Mouse (Mus musculus) hindbrain, embryonic 13.5 days (tissue): ENCODE results near the gene Agmo. TPM values are rescaled to one million over a fixed set of nuclear protein-coding genes. Genes with fewer than 3 reads are reported as not detected.

Experiments used
- ATAC-seq: fragments of 200-750 bp; cut with Nextera tagmentation; 2 replicates; pipeline ENCODE4 v1.8.0; 2017; ENCODE audit warnings: moderate TSS enrichment; ENCODE audit not compliant: low FRiP score
- H3K27ac ChIP-seq: fragments of 300-500 bp; sonication (generic); 2 replicates; pipeline ENCODE4 v1.5.1; 2015; ENCODE audit warnings: inconsistent platforms, mild to moderate bottlenecking, moderate library complexity
- H3K27me3 ChIP-seq: fragments of 300-500 bp; sonication (generic); 2 replicates; pipeline ENCODE4 v1.6.1; 2015; ENCODE audit warnings: mild to moderate bottlenecking, inconsistent platforms
- H3K36me3 ChIP-seq: fragments of 300-500 bp; sonication (generic); 2 replicates; pipeline ENCODE4 v1.6.1; 2015; ENCODE audit warnings: mild to moderate bottlenecking, inconsistent platforms
- H3K4me1 ChIP-seq: fragments of 300-500 bp; sonication (generic); replicated peaks from 2 replicates; pipeline ENCODE4 v1.6.1; 2015; ENCODE audit warnings: inconsistent platforms
- H3K4me2 ChIP-seq: fragments of 300-500 bp; sonication (generic); 2 replicates; pipeline ENCODE4 v1.6.1; 2015; ENCODE audit warnings: inconsistent platforms, mild to moderate bottlenecking, moderate library complexity
- H3K4me3 ChIP-seq: fragments of 300-500 bp; sonication (generic); 2 replicates; pipeline ENCODE4 v1.5.1; 2015; ENCODE audit warnings: mild to moderate bottlenecking, inconsistent platforms
- H3K9ac ChIP-seq: fragments of 300-500 bp; sonication (generic); 2 replicates; pipeline ENCODE4 v1.6.1; 2015; ENCODE audit warnings: mild to moderate bottlenecking, inconsistent platforms
- H3K9me3 ChIP-seq: fragments of 300-500 bp; sonication (generic); 2 replicates; pipeline ENCODE4 v1.6.1; 2016; ENCODE audit warnings: inconsistent platforms
- WGBS: fragments of 180-500 bp; shearing (Covaris S2); methylation state at CpG from one replicate; pipeline ENCODE4 v1.1.7; 2015; 5-methylcytosine and 5-hydroxymethylcytosine counted together
- polyA plus RNA-seq: library from polyadenylated mRNA; unstranded; fragments of >200 nt; fragmentation: Nextera tagmentation; extraction: Ambion mirVana; gene quantifications from 2 replicates; pipeline ENCODE4 v1.2.1, GENCODE M21; 2015

The Agmo gene
- polyA plus RNA-seq, 1 experiment from 2014 or later: 0.90 TPM

DNA sequence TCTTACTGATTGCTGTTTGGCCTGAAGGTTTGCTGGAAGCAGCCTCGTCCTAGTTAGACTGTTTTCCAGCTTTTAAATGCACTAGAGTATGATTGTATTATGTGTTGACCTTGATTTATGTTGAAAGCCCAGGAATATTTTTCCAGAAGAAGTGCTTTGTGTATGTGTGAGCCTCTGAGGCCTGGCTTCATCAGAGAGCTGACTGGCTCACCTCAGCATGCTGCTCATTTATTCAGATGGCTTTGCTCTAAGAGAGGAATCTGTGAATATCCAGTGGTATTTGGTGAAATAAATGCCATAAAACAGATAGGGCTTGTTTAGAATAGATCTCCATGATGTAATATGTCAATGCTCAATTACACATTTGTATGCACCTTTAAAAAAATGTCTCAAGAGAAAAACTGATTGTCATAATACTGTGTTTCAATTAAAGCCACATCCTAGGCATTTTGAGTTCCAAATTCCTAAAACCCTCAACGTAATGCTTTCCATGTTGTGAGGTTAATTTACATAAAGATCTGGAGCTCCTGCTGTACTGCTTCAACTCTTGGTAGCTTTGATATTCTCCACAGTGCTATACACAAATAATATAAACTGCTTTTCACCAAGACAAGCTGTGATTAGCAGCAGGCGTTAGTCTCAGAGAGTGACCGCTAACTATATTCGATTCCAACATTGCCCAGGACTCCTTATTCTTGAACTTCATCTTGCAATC, 324.6 kb downstream of the Agmo start:
- Histone ChIP-seq H3K4me2 (no peak overlapping the region), H3K9me3 (no peaks in the 10 kb centered on the region), H3K27me3 (no peaks in the 10 kb centered on the region), H3K36me3 (no peaks in the 10 kb centered on the region), H3K4me3 (no peak overlapping the region), H3K27ac (no peak overlapping the region), H3K9ac (no peak overlapping the region), H3K4me1 (no peaks in the 10 kb centered on the region)
- 79% methylated on average over 5 of the region's 5 CpGs for WGBS
- ATAC-seq: no peak

DNA sequence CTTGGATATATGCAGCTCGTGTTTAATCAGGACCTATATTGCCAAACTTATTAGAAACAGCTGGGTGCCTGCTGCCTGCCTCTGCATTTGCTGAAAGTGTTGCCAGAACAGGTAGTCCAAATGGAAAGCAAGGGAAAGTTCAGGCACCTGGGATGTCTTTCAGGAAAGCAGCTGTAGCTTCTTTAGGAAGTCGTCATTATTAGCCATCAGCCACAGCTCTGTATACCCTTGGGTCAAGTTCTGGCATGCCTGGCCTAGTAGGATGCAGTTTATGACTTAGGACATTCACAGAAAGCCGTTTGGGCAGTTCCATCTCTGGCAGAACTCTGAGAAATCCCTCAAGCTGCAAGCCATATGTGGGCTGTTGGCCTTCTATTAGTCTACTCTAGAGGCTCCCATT, 330.5 kb downstream of the Agmo start:
- Histone ChIP-seq H3K4me2 (no peak overlapping the region), H3K9ac (no peak overlapping the region), H3K27me3 (no peaks in the 10 kb centered on the region), H3K9me3 (no peaks in the 10 kb centered on the region), H3K4me3 (no peak overlapping the region), H3K27ac (no peak overlapping the region), H3K4me1 (no peaks in the 10 kb centered on the region), H3K36me3 (no peaks in the 10 kb centered on the region)
- WGBS: 72% methylated on average over 3 of the region's 3 CpGs
- no peak for ATAC-seq

- Histone ChIP-seq H3K4me1 (no peaks in the 10 kb centered on the region), H3K36me3 (no peaks in the 10 kb centered on the region), H3K9ac (no peak overlapping the region), H3K27me3 (no peaks in the 10 kb centered on the region), H3K9me3 (no peaks in the 10 kb centered on the region), H3K4me3 (no peak overlapping the region), H3K27ac (no peak overlapping the region), H3K4me2 (no peak overlapping the region)
- 72% methylated on average over 8 of the region's 8 CpGs for WGBS
- ATAC-seq: 0 out of 2 replicates have a peak, but pooled peaks have one; percentile 24
These were observed 341.3 kb downstream of the Agmo start for GRCm38 (mm10) chr12:37582777-37583176.

DNA sequence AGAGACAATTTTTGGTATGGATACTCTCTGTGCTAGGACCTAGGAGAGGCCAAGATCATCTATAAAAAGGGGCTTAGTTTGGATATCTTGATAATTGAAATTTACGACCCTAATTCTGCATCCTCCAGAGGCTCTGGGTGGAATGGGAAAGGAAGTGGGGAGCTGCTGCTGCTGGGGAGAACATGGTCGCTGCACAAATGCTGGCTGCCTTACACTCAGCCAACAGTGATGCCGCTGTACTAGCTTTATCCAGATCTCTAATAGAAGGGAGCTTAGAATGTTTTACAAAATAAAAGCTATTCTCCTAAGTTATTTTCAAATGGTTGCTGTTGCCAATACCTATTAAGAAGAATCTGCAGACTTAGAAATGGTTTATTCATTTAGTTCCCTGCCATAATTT, 351.4 kb downstream of the Agmo start:
- H3K36me3 ChIP-seq: no peaks in the 10 kb centered on the region
- H3K27me3 ChIP-seq: no peaks in the 10 kb centered on the region
- H3K4me2 ChIP-seq: no peak overlapping the region
- H3K27ac ChIP-seq: no peak overlapping the region
- no peak for ATAC-seq
- 70% methylated on average over 3 of the region's 3 CpGs for WGBS
- no peaks in the 10 kb centered on the region for H3K9me3 ChIP-seq
- no peaks in the 10 kb centered on the region for H3K4me1 ChIP-seq
- no peak overlapping the region for H3K9ac ChIP-seq
- H3K4me3 ChIP-seq: no peak overlapping the region

DNA sequence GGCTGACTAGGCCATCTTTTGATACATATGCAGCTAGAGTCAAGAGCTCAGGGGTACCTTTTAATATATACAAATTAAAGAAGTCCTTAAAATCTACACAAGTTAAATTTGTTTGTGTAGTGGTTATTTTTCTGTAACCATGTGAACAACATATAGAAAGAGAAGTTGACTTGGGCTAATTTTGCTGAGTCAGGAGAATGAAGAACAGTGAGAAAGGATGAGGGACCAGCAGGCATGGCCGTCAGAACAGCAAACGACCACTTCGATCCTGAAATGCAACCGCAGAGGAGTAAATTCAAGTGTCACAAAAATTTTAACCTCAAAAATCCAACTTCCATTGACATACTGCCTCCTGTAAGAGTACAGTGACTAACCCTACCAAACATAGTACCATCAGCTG, 371.4 kb downstream of the Agmo start:
- H3K9ac ChIP-seq: no peak overlapping the region
- H3K4me3 ChIP-seq: no peak overlapping the region
- H3K4me1 ChIP-seq: no peaks in the 10 kb centered on the region
- H3K9me3 ChIP-seq: no peaks in the 10 kb centered on the region
- no peak overlapping the region for H3K4me2 ChIP-seq
- H3K27ac ChIP-seq: no peak overlapping the region
- 88% methylated on average over 4 of the region's 4 CpGs for WGBS
- no peaks in the 10 kb centered on the region for H3K27me3 ChIP-seq
- H3K36me3 ChIP-seq: no peaks in the 10 kb centered on the region
- no peak for ATAC-seq

GRCm38 (mm10) chr12:37614769-37615168, 373.3 kb downstream of the Agmo start:
- no peaks in the 10 kb centered on the region for H3K27me3 ChIP-seq
- no peak overlapping the region for H3K9ac ChIP-seq
- H3K27ac ChIP-seq: no peak overlapping the region
- no peak overlapping the region for H3K4me3 ChIP-seq
- no peaks in the 10 kb centered on the region for H3K36me3 ChIP-seq
- WGBS: 90% methylated on average over 2 of the region's 2 CpGs
- H3K4me2 ChIP-seq: no peak overlapping the region
- ATAC-seq: no peak
- H3K9me3 ChIP-seq: no peaks in the 10 kb centered on the region
- no peaks in the 10 kb centered on the region for H3K4me1 ChIP-seq

DNA sequence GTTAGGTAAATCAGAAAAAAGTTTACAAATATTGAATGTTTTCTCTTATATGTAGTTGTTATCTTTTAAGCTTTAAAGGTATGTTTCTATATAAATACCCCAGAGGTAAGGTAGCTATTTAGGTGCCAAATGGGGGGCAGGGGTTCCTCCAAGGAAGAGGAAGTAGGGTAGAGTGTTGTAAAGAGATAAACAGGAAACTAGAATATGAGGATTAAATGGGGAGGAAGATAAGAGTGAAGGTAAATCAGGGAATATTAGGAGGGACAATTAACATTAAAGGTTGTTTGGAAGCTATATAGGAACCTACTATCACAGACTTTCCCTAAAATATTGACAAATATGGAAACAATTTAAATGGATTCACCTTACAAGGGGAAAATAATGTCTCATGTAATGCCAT, 382.6 kb downstream of the Agmo start:
- no peak for ATAC-seq
- Histone ChIP-seq H3K4me3 (no peak overlapping the region), H3K27ac (no peak overlapping the region), H3K4me1 (no peaks in the 10 kb centered on the region), H3K4me2 (no peak overlapping the region), H3K36me3 (no peaks in the 10 kb centered on the region), H3K27me3 (no peaks in the 10 kb centered on the region), H3K9me3 (no peaks in the 10 kb centered on the region), H3K9ac (no peak overlapping the region)

Other genes with a start within 250 kb of the Agmo start
- gene Meox2, start 133.1 kb upstream of the Agmo start, polyA plus RNA-seq: 1.6 and 2.2 TPM in 2 replicates